Mouse (Mus musculus) intestine, embryonic 15.5 days (tissue): ENCODE results near the gene Gdpd5. TPM values are rescaled to one million over a fixed set of nuclear protein-coding genes. Genes with fewer than 3 reads are reported as not detected.

Experiments
- ATAC-seq: fragments of 200-750 bp; cut with Nextera tagmentation; 2 replicates; pipeline ENCODE4 v1.8.0; 2017; ENCODE audit warnings: moderate TSS enrichment, moderate library complexity
- H3K27ac ChIP-seq: fragments of 300-500 bp; sonication (generic); 2 replicates; pipeline ENCODE4 v1.5.1; 2015; ENCODE audit warnings: mild to moderate bottlenecking, inconsistent platforms
- H3K27me3 ChIP-seq: fragments of 300-500 bp; sonication (generic); replicated peaks from 2 replicates; pipeline ENCODE4 v1.6.1; 2015; ENCODE audit warnings: inconsistent platforms
- H3K36me3 ChIP-seq: fragments of 300-500 bp; sonication (generic); 2 replicates; pipeline ENCODE4 v1.6.1; 2015; ENCODE audit warnings: inconsistent platforms
- H3K4me1 ChIP-seq: fragments of 300-500 bp; sonication (generic); replicated peaks from 2 replicates; pipeline ENCODE4 v1.6.1; 2015; ENCODE audit warnings: inconsistent platforms
- H3K4me2 ChIP-seq: fragments of 300-500 bp; sonication (generic); replicated peaks from 2 replicates; pipeline ENCODE4 v1.6.1; 2015; ENCODE audit warnings: mild to moderate bottlenecking, inconsistent platforms
- H3K4me3 ChIP-seq: fragments of 300-500 bp; sonication (generic); replicated peaks from 2 replicates; pipeline ENCODE4 v1.5.1; 2015; ENCODE audit warnings: inconsistent platforms
- H3K9ac ChIP-seq: fragments of 300-500 bp; sonication (generic); 2 replicates; pipeline ENCODE4 v1.6.1; 2015; ENCODE audit warnings: inconsistent platforms
- H3K9me3 ChIP-seq: fragments of 300-500 bp; sonication (generic); 2 replicates; pipeline ENCODE4 v1.6.1; 2016; ENCODE audit warnings: inconsistent platforms
- WGBS: fragments of 180-500 bp; shearing (Covaris S2); methylation state at CpG from one replicate; pipeline ENCODE4 v1.1.7; 2015; 5-methylcytosine and 5-hydroxymethylcytosine counted together
- polyA plus RNA-seq: library from polyadenylated mRNA; unstranded; fragments of >200 nt; fragmentation: Nextera tagmentation; extraction: Ambion mirVana; gene quantifications from 2 replicates; pipeline ENCODE4 v1.2.1, GENCODE M21; 2015

Gene Gdpd5
- 15.4 and 15.9 TPM in 2 replicates for polyA plus RNA-seq

DNA sequence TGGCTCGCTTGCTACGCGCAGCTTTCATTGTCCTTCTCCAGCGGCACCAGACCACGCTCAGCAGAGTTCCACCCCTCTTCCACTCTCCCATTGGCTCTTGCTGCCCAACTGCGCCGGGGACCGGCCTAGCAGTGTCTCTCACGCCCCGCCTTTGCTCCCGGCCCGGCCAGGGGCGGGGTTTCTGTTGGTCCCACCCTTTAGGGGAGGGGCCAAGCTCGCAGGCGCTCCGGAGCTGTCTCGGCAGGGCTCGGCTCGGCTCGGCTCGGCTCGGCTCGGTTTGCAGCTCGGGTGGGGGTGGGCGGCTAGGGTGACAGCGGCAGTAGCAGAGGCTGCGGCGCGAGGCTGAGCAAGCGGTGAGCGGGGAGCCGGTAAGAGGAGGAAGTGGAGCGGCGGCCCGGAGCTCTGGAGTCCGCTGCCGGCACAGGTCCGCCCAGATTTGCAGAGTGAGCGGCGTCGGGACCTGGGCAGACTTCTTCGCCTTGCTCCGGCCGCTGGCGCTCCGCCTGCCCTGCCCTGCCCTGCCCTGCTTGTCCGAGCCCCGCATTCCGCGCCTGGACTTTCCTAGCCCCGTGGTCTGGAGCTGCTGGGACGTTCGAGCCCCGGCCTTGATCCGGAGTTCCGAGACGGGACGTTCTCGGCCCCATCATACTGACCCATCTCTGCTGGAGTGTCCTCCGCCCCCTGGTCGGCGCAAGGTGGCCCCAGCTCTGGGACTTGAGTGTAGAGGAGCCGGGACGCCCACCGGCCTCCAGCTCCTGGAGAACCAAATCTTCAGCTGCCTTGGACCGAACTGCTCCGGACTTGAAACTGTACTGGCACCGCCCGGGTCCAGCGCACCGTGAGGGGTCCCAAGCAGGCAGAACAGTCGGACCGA lies at the start of gene Gdpd5:
Gdpd5 (plus strand) TSS at position 201 of the 874 bp plus-strand sequence.
- Histone ChIP-seq H3K36me3 (no peaks in the 10 kb centered on the region), H3K4me2 (peak within 1 kb of the TSS; percentile 95), H3K9me3 (no peaks in the 10 kb centered on the region), H3K27ac (peak within 1 kb of the TSS; percentile 92), H3K9ac (peak within 1 kb of the TSS; percentile 86), H3K4me1 (peaks cover 43% of the 10 kb centered on the region), H3K4me3 (peak within 1 kb of the TSS; percentile 57), H3K27me3 (no peaks in the 10 kb centered on the region)
- under 1% methylated on average over 73 of the region's 73 CpGs for WGBS
- peak; percentile 96 for ATAC-seq

DNA sequence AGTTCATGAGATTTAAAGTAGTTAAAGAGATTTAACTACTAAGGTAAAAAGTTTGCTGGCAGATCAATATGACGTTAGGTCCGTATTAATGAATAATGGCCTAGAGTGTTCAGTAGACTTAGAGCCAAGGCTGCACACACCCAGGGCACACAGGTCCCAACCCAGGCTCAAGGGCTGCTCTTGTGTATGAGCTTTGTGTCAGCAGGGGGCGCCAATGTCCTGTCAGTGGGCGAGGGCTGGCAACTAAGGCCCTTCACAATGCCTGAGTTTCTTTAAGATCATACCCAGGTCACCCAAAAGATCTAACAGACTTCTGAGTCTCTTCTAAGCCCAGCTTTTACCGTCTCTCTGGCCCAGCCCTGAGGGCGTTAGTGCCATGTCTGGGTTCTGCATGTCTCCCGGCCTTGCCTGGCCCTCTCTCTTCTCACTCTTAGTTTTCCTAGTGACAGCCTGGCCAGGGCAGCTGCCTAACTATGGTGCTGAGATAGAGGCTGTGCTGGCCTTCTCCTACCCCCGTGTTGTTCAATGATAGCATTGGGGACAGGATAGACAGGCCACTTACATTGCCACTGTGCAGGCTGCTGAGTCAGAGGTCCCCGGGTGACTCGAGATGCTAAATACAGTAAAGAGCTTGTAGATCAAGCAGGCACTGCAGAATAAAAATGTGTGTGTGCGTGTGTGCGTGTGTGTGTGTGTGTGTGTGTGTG lies 48.3 kb upstream of the Gdpd5 start:
- Histone ChIP-seq H3K4me1 (peaks cover 4% of the 10 kb centered on the region), H3K36me3 (no peaks in the 10 kb centered on the region), H3K9me3 (no peaks in the 10 kb centered on the region), H3K27me3 (no peaks in the 10 kb centered on the region), H3K9ac (0 out of 2 replicates have a peak overlapping the region, but pooled peaks have one; percentile 11), H3K4me2 (no peak overlapping the region), H3K4me3 (no peak overlapping the region), H3K27ac (no peak overlapping the region)
- 45% methylated on average over 12 of the region's 12 CpGs for WGBS
- ATAC-seq: peak; percentile 83

DNA sequence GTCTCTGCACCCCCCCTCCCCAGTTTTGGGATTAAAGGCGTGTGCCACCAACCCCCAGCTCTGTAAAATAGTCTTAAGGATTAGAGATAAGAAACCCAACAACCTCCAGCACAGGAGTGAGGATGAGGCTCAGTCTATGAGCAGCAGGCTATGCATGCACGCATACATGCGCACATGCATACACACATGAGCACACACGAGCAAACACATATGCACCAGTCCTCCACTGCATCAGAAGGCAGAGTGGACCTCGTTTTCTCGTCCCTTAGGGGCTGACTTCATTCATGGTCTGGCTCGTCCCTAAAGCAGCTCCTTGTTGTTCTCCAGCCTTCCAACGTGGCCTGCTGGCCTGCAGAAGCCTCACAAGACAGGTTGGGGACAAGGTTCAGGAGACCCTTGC lies 40.5 kb upstream of the Gdpd5 start:
- Histone ChIP-seq H3K4me3 (no peak overlapping the region), H3K36me3 (peaks cover 19% of the 10 kb centered on the region), H3K9me3 (no peaks in the 10 kb centered on the region), H3K4me1 (no peaks in the 10 kb centered on the region), H3K4me2 (no peak overlapping the region), H3K9ac (no peak overlapping the region), H3K27me3 (no peaks in the 10 kb centered on the region), H3K27ac (no peak overlapping the region)
- no peak for ATAC-seq
- WGBS: 76% methylated on average over 8 of the region's 8 CpGs

DNA sequence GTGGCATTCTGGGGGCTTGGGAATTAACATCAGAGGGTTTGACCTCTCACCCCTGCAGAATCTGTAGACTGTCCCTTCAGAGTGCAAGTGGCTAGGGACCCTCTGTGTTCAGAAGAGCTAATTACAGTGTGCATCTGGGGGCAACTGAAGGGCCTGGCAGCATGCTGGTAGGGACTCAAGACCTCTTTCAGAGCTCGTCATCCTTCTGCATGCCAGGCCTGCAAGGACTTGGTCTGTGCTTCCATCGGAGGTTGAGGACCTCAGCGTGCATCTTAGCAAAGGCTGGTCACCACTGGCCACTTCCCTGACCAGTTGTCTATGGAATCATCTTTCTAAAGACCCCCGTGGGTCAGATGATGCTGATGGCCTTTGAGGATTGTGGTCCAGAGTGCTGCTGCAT lies 37.6 kb upstream of the Gdpd5 start:
- Histone ChIP-seq H3K27ac (no peak overlapping the region), H3K4me1 (peaks cover 4% of the 10 kb centered on the region; the same call in 1 of the 2 replicates), H3K4me3 (no peak overlapping the region), H3K27me3 (no peaks in the 10 kb centered on the region), H3K4me2 (no peak overlapping the region), H3K9ac (no peak overlapping the region), H3K36me3 (peaks cover 43% of the 10 kb centered on the region), H3K9me3 (no peaks in the 10 kb centered on the region)
- no peak for ATAC-seq
- WGBS: 80% methylated on average over 4 of the region's 4 CpGs

DNA sequence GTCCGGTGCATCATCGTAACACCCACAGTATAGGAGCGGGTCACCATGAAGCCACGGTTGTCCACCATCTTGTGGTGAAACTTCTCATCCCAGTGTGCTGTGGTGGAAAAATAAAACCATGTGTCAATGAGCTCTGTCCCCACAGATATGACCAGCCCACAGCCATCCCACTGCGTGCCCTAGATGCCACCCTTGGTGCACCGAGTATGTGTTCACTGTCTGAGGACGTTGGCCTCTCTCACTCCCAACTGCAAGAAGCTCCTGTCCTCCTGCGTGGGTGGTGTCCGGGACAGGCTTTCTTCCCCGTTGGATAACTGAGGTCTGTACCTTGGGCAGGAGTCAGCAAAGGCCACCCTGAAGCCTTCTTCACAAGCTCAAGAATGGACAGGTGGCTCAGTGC lies 33.9 kb upstream of the Gdpd5 start:
- Histone ChIP-seq H3K27ac (no peak overlapping the region), H3K27me3 (no peaks in the 10 kb centered on the region), H3K4me1 (peaks cover 18% of the 10 kb centered on the region), H3K36me3 (peaks cover 53% of the 10 kb centered on the region), H3K9ac (no peak overlapping the region), H3K9me3 (no peaks in the 10 kb centered on the region), H3K4me3 (no peak overlapping the region), H3K4me2 (no peak overlapping the region)
- no peak for ATAC-seq
- 95% methylated on average over 10 of the region's 10 CpGs for WGBS

DNA sequence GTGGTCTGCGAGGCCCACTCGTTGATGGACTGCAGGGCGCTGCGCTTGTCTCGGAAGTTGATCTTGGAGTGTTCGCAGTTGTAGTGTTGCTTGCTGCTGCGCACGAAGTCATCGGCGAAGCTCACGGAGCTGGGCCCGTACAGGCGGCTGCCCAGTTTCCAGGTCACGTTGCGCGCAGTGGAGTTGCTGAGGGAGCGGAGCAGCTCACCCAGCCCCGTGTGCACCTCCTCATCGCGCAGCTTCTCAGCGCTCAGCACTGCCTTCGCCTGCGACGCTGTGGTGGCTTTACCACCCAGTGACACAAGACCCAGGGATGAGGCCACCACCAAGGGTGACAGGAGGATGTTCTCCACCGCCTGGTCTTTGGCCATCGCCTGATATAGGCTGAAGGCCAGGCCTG lies 32.3 kb upstream of the Gdpd5 start:
- WGBS: 92% methylated on average over 26 of the region's 26 CpGs
- no peak for ATAC-seq

DNA sequence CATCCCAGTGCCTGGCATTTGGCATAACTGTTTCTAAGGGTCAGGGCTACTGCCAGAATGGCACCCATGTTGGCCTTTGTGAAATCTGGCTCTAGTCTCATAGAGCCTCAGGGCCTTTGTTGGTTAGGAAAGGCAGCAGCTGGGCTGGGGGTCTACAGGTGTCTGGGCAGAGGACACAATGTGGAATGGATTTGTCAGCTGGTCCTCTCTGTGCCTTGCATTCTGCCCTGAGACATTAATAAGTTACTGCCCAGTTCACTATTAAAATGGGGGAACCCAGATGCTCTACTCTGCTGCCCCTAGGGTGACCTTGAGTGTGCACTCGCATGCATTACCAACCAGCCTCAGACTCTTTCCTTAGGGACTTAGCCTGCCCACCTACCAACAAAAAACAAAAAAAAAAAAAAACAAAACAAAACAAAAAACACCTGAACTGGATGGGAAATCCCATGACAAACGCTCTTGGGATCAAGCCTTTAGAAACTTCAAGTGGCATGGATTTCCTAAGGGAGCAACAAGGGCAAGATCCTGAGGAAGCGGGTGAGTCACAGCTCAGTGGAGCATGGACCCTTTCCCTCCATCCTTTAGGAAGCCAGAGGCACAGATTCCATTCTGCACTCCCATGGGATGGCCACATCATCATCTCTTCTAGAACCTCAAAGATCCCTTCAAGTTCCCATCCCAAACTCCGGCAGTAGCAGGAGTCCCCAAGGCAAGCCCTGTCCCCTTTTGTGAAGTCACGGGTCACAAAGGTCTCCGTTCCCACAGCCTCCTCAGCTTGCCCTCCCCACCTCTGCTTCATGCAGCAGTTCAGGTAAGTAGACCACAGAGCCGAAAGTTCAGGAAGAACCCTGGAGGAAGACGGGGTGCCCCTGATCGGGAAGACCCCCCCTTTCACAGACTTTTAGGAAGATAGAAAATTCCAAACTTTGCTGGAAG lies 31.2 kb upstream of the Gdpd5 start:
- no peak for ATAC-seq
- no peak overlapping the region for H3K27ac ChIP-seq
- 60% methylated on average over 9 of the region's 9 CpGs for WGBS

More for the DNA sequence above, 32.3 kb upstream of the Gdpd5 start:
- no peak overlapping the region for H3K9ac ChIP-seq
- H3K9me3 ChIP-seq: no peaks in the 10 kb centered on the region
- H3K4me2 ChIP-seq: peak overlapping the region; percentile 14; the same call in 1 of the 2 replicates
- peaks cover 27% of the 10 kb centered on the region for H3K4me1 ChIP-seq
- no peaks in the 10 kb centered on the region for H3K27me3 ChIP-seq
- no peak overlapping the region for H3K4me3 ChIP-seq
- peaks cover 49% of the 10 kb centered on the region for H3K36me3 ChIP-seq
- no peak overlapping the region for H3K27ac ChIP-seq

DNA sequence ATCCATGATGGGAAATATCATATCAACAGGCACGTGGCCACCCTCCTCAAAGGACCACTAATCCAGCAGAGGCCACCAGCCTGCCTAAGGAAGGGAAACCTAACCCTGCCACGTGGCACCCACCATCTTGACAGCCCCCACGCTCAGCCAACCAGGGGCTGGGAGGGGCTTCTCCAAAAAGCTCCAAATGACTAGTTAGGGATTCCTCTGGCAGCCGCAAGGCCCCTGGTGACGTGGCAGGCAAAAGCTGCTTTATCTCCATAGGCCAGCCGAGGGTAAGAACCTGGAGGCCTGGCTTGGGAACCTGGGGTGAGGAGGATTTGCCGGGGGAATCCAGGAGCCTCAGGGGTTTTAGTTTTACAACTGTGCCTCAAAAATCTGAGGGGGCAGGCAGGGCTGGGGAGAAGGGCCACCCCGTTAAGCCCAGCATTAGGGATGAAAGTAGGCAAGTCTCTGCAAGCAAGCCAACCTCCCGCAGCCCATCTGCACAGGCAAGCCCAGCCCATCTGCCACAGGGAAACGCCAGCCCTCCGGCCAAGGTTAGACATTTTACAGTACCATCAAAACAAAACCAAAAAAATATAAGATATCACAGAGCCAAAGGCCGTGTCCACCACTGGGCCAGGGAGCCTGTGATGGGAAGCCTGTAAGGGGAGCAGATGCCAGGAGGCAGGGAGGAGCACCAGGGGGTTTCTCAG lies 30.0 kb upstream of the Gdpd5 start:
- Histone ChIP-seq H3K36me3 (peaks cover 28% of the 10 kb centered on the region), H3K4me2 (peak overlapping the region; percentile 70), H3K4me3 (peak overlapping the region; percentile 64), H3K9ac (peak overlapping the region; percentile 77), H3K27ac (peak overlapping the region; percentile 88), H3K27me3 (no peaks in the 10 kb centered on the region), H3K4me1 (peaks cover 49% of the 10 kb centered on the region), H3K9me3 (no peaks in the 10 kb centered on the region)
- no peak for ATAC-seq
- 6% methylated on average over 12 of the region's 12 CpGs for WGBS

More for the DNA sequence above, 31.2 kb upstream of the Gdpd5 start:
- Histone ChIP-seq H3K4me1 (peaks cover 38% of the 10 kb centered on the region), H3K4me3 (peak overlapping the region; percentile 64), H3K9me3 (no peaks in the 10 kb centered on the region), H3K4me2 (peak overlapping the region; percentile 70), H3K36me3 (peaks cover 38% of the 10 kb centered on the region), H3K27me3 (no peaks in the 10 kb centered on the region), H3K9ac (peak overlapping the region; percentile 77)

DNA sequence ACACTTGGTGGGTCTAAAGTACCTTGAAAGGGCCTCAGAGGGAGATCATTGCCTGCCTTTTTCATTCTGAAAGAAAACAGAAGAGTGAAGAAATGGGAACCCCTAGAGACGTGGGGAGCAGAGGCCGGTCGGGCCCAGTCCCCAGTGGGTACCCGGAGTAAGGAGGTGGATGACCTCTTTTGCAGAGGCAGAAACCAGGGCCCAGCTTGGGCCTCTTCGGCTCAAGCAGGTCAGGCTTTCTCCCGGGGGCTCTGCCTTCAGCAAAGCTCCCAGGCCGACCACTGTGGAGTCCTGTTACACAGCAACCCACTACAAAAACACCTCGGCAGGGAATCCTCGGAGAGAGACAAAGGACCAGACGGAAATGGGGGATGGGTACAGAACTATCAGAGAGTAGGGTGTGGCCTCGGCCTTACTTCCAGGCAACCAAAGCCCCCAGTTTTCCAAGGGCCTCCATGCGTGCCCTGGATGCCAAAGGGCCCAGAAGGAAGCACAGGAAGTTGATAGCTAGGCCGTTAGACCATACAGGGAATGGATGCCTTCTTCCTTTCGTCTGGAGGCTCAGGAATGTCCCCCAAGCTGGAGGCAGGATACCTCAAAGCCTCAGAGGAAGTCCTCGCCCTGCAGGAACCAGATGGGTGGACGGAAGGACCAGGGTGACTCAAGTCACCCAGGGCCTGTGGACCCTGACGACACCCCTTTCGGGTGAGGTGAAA lies 29.3 kb upstream of the Gdpd5 start:
- Histone ChIP-seq H3K9ac (peak overlapping the region; percentile 77), H3K36me3 (peaks cover 21% of the 10 kb centered on the region), H3K4me3 (peak overlapping the region; percentile 64), H3K4me1 (peaks cover 56% of the 10 kb centered on the region), H3K9me3 (no peaks in the 10 kb centered on the region), H3K27me3 (no peaks in the 10 kb centered on the region), H3K4me2 (peak overlapping the region; percentile 70), H3K27ac (peak overlapping the region; percentile 88)
- 5% methylated on average over 18 of the region's 18 CpGs for WGBS
- 0 out of 2 replicates have a peak, but pooled peaks have one; percentile 13 for ATAC-seq

DNA sequence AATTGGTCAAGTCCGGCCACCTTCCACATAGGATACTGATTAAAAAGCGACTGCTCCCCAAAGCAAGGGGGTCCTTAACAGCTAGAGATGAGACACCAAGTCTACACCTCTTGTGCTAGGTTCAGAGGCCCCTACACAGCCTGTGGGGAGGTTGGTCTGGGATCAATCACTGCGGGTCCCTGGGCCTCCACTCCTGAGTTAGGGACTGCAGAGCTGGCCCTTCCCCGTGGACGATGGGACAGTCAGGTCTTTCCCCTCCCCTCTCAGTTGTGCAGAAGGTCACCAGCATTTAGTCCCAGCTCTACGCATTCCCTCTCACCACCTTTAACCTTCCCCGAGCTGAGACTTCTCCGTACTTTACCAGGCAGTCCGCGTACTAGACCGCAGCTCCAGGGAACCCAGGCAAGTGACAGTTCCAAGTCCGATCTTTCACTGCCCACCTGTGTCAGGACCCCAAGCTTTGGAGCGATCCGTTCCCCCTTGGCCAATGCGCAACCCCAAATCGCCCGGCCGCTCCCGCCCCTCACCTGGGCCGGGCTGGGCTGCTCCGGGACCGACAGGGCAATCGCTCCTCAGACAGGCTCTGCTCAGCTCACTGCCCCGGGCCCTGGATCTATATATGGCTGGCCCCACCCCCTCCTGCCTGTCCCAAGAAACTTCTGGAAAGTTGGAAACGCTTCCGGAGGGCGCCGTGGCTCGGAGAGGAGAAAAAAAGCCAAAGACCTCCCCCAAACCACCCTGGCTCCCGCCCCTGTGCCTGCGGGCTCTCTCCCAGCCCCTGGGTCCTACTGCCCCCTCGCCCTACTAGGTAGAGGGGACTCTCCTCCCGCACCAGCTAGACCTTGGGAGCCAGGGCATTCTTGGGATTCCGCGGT lies 28.5 kb upstream of the Gdpd5 start, which contains the start of gene Serpinh1:
Serpinh1 (minus strand) TSS at position 714 of the 875 bp plus-strand sequence.
- ATAC-seq: peak; percentile 83
- H3K36me3 ChIP-seq: peaks cover 14% of the 10 kb centered on the region
- peak within 1 kb of the TSS; percentile 64 for H3K4me3 ChIP-seq
- no peaks in the 10 kb centered on the region for H3K9me3 ChIP-seq
- H3K27ac ChIP-seq: peak within 1 kb of the TSS; percentile 88
- H3K27me3 ChIP-seq: no peaks in the 10 kb centered on the region
- peaks cover 61% of the 10 kb centered on the region for H3K4me1 ChIP-seq
- under 1% methylated on average over 35 of the region's 35 CpGs for WGBS
- peak within 1 kb of the TSS; percentile 70 for H3K4me2 ChIP-seq
- H3K9ac ChIP-seq: peak within 1 kb of the TSS; percentile 77
